Mouse (Mus musculus) G1E (cell line): Measurements from ENCODE around the gene Asic2. TPM values are rescaled to one million over a fixed set of nuclear protein-coding genes. Genes with fewer than 3 reads are reported as not detected.

Experiments
- ATAC-seq: 2 replicates; pipeline ENCODE4 v1.8.0; 2016; ENCODE audit warnings: mild to moderate bottlenecking; ENCODE audit not compliant: insufficient number of reproducible peaks, poor library complexity, low FRiP score, severe bottlenecking; ENCODE audit errors: extremely low read depth
- DNase-seq: peaks from one replicate; pipeline ENCODE4 v3.0.0; 2012; ENCODE audit warnings: low spot score
- H3K27me3 ChIP-seq: 2 replicates; pipeline ENCODE4 v1.6.1; 2012; ENCODE audit warnings: mild to moderate bottlenecking, low read length, inconsistent platforms; ENCODE audit not compliant: insufficient read depth
- H3K36me3 ChIP-seq: replicated peaks from 2 replicates; pipeline ENCODE3; 2012; ENCODE audit warnings: mild to moderate bottlenecking, inconsistent platforms
- H3K4me1 ChIP-seq: 2 replicates; pipeline ENCODE4 v1.6.1; 2012; ENCODE audit warnings: low read depth, low read length, inconsistent platforms, mixed read lengths; ENCODE audit not compliant: insufficient read depth
- H3K4me3 ChIP-seq: 2 replicates; pipeline ENCODE4 v1.5.1; 2012; ENCODE audit warnings: low read depth, mild to moderate bottlenecking, inconsistent platforms, low read length, moderate library complexity, mixed read lengths
- H3K9me3 ChIP-seq: replicated peaks from 2 replicates; pipeline ENCODE4 v1.6.1; 2012; ENCODE audit warnings: inconsistent platforms
- CTCF ChIP-seq: IDR thresholded peaks from 2 replicates; pipeline ENCODE4 v1.5.1; 2012; ENCODE audit warnings: low read depth, low read length, inconsistent platforms, mixed read lengths
- GATA1 ChIP-seq: IDR thresholded peaks from 2 replicates; pipeline ENCODE4 v1.6.1; 2012; ENCODE audit warnings: borderline replicate concordance, low read length, inconsistent platforms, mixed read lengths
- GATA2 ChIP-seq: IDR thresholded peaks from 2 replicates; pipeline ENCODE4 v1.6.1; 2012; ENCODE audit warnings: low read depth, low read length, inconsistent platforms, borderline replicate concordance
- POLR2AphosphoS5 ChIP-seq: IDR thresholded peaks from 2 replicates; pipeline ENCODE4 v1.6.1; 2012; ENCODE audit warnings: low read depth, low read length, inconsistent platforms; ENCODE audit not compliant: insufficient replicate concordance
- TAL1 ChIP-seq: conservative IDR thresholded peaks from 2 replicates; pipeline ENCODE4 v1.6.1; 2012; ENCODE audit warnings: low read depth, low read length, inconsistent platforms, mixed read lengths
- polyA plus RNA-seq: library from polyadenylated mRNA; stranded (reverse); fragments of >175 nt; gene quantifications from 2 replicates; pipeline ENCODE4 v1.2.3, GENCODE M21; 2012
- total RNA-seq, 2 experiments: library from RNA; stranded (forward) in 1 of 2; stranded (reverse) in 1 of 2; fragments of 200-1000 nt in 1 of 2; fragments of >200 nt in 1 of 2; fragmentation: Nextera tagmentation in 1 of 2; gene quantifications; 2 replicates each; pipeline ENCODE4 v1.2.3; 2014 to 2017

Asic2 gene
- total and polyA plus RNA-seq, 3 experiments, result 0.16 TPM; not detected in 2

- peaks cover 80% of the 10 kb centered on the region for H3K9me3 ChIP-seq
- H3K36me3 ChIP-seq, result no peaks in the 10 kb centered on the region
- H3K4me1 ChIP-seq, result no peaks in the 10 kb centered on the region
- no peaks in the 10 kb centered on the region for H3K27me3 ChIP-seq
- no peak for TF ChIP-seq GATA2
- TF ChIP-seq POLR2AphosphoS5, result no peak
- TF ChIP-seq CTCF, result no peak
- no peak for TF ChIP-seq GATA1
- no peak for TF ChIP-seq TAL1
- H3K4me3 ChIP-seq, result no peak overlapping the region
- DNase-seq, result no peak
- ATAC-seq, result no peak
Measured at GRCm38 (mm10) chr11:81966626-81967289, 1.5 kb downstream of the Asic2 start.

GRCm38 (mm10) chr11:81965653-81966625, 2.3 kb downstream of the Asic2 start:
- H3K36me3 ChIP-seq, result no peaks in the 10 kb centered on the region
- peaks cover 78% of the 10 kb centered on the region for H3K9me3 ChIP-seq
- no peak for ATAC-seq
- no peak for DNase-seq
- no peak overlapping the region for H3K4me3 ChIP-seq
- H3K27me3 ChIP-seq, result no peaks in the 10 kb centered on the region
- no peaks in the 10 kb centered on the region for H3K4me1 ChIP-seq
- TF ChIP-seq GATA1, result no peak

- Histone ChIP-seq H3K27me3 (no peaks in the 10 kb centered on the region), H3K9me3 (peaks cover 65% of the 10 kb centered on the region), H3K36me3 (no peaks in the 10 kb centered on the region), H3K4me3 (no peak overlapping the region), H3K4me1 (no peaks in the 10 kb centered on the region)
- TF ChIP-seq POLR2AphosphoS5 (no peak), GATA1 (no peak), TAL1 (no peak), CTCF (no peak)
- DNase-seq (no peak), ATAC-seq (no peak)
Measured at GRCm38 (mm10) chr11:81964561-81964960, 3.7 kb downstream of the Asic2 start.

DNA sequence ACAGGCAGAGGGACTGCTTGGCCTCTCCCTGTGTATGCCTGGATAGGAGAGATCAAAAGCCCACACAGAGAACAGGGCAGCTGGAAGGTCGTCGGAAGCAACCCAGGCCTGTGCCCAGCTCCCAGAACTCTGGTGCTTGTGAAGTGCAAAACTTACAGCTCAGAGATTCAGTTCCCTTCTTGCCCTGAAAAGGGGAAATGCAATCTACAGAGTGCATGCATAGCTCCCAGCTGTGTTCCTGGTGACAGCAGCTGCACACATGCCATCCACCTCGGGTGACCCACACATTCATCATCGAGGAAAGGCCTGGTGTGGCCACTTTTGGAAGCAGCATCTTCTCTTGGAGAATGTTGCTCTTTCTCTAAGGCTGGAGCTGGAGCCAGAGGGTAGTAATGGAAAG, 13.9 kb downstream of the Asic2 start:
- no peaks in the 10 kb centered on the region for H3K4me1 ChIP-seq
- peaks cover 52% of the 10 kb centered on the region for H3K9me3 ChIP-seq
- H3K4me3 ChIP-seq, result no peak overlapping the region
- H3K36me3 ChIP-seq, result no peaks in the 10 kb centered on the region
- ATAC-seq (no peak), DNase-seq (no peak)
- H3K27me3 ChIP-seq, result no peaks in the 10 kb centered on the region
- no peak for TF ChIP-seq GATA1
- no peak for TF ChIP-seq CTCF
- TF ChIP-seq TAL1, result no peak
- no peak for TF ChIP-seq POLR2AphosphoS5
- TF ChIP-seq GATA2, result no peak

GRCm38 (mm10) chr11:81948021-81948420, 20.2 kb downstream of the Asic2 start:
- Histone ChIP-seq H3K4me1 (no peaks in the 10 kb centered on the region), H3K27me3 (no peaks in the 10 kb centered on the region), H3K36me3 (no peaks in the 10 kb centered on the region), H3K4me3 (no peak overlapping the region), H3K9me3 (peaks cover 54% of the 10 kb centered on the region)
- ATAC-seq, result no peak
- TF ChIP-seq TAL1, result no peak
- TF ChIP-seq POLR2AphosphoS5, result no peak
- no peak for TF ChIP-seq GATA1
- TF ChIP-seq CTCF, result no peak
- TF ChIP-seq GATA2, result no peak
- no peak for DNase-seq

- TF ChIP-seq CTCF, result no peak
- no peak for TF ChIP-seq GATA1
- TF ChIP-seq GATA2, result no peak
- TF ChIP-seq POLR2AphosphoS5, result no peak
- TF ChIP-seq TAL1, result no peak
- no peak for DNase-seq
- H3K4me1 ChIP-seq, result no peaks in the 10 kb centered on the region
- no peak overlapping the region for H3K4me3 ChIP-seq
- ATAC-seq, result no peak
- no peaks in the 10 kb centered on the region for H3K27me3 ChIP-seq
- no peaks in the 10 kb centered on the region for H3K36me3 ChIP-seq
- peaks cover 78% of the 10 kb centered on the region for H3K9me3 ChIP-seq
Measured at GRCm38 (mm10) chr11:81942167-81942566, 26.1 kb downstream of the Asic2 start.
